Mouse (Mus musculus) heart, embryonic 16.5 days (tissue): ENCODE data around the gene B230217C12Rik. TPM values are rescaled to one million over a fixed set of nuclear protein-coding genes. Genes with fewer than 3 reads are reported as not detected.

Experiments
- ATAC-seq: fragments of 200-750 bp; cut with Nextera tagmentation; replicated peaks from 2 replicates; pipeline ENCODE4 v1.8.0; 2017; ENCODE audit warnings: moderate number of reproducible peaks; ENCODE audit not compliant: insufficient read depth, low FRiP score; ENCODE audit errors: extremely low read depth
- H3K27ac ChIP-seq: fragments of 300-500 bp; sonication (generic); 2 replicates; pipeline ENCODE4 v1.5.1; 2014; ENCODE audit warnings: mild to moderate bottlenecking, low read length, control low read depth, moderate library complexity
- H3K27me3 ChIP-seq: fragments of 300-500 bp; sonication (generic); 2 replicates; pipeline ENCODE4 v1.6.1; 2014; ENCODE audit warnings: low read length, mixed read lengths; ENCODE audit not compliant: control insufficient read depth, insufficient read depth
- H3K36me3 ChIP-seq: fragments of 300-500 bp; sonication (generic); 2 replicates; pipeline ENCODE4 v1.6.1; 2014; ENCODE audit not compliant: control insufficient read depth, insufficient read depth
- H3K4me1 ChIP-seq: fragments of 300-500 bp; sonication (generic); 2 replicates; pipeline ENCODE4 v1.6.1; 2014; ENCODE audit warnings: low read length, mixed read lengths; ENCODE audit not compliant: control insufficient read depth, insufficient read depth
- H3K4me2 ChIP-seq: fragments of 300-500 bp; sonication (generic); 2 replicates; pipeline ENCODE4 v1.6.1; 2014; ENCODE audit warnings: low read depth, mild to moderate bottlenecking, control low read depth, low read length
- H3K4me3 ChIP-seq: fragments of 300-500 bp; sonication (generic); 2 replicates; pipeline ENCODE4 v1.5.1; 2014; ENCODE audit warnings: mild to moderate bottlenecking, control low read depth, low read length
- H3K9ac ChIP-seq: fragments of 300-500 bp; sonication (generic); 2 replicates; pipeline ENCODE4 v1.6.1; 2014; ENCODE audit warnings: low read length, control low read depth
- H3K9me3 ChIP-seq: fragments of 300-500 bp; sonication (generic); replicated peaks from 2 replicates; pipeline ENCODE4 v1.6.1; 2016; ENCODE audit warnings: low read length; ENCODE audit not compliant: control insufficient read depth
- WGBS: fragments of 180-500 bp; shearing (Covaris S2); extraction: QIAGEN DNeasy Blood & Tissue Kit; methylation state at CpG from one replicate; pipeline ENCODE4 v1.1.7; 2014; 5-methylcytosine and 5-hydroxymethylcytosine counted together
- polyA plus RNA-seq: library from polyadenylated mRNA; unstranded; fragments of >200 nt; fragmentation: Nextera tagmentation; extraction: Ambion mirVana; gene quantifications from 2 replicates; pipeline ENCODE4 v1.2.1, GENCODE M21; 2015

B230217C12Rik gene
- polyA plus RNA-seq, 1 experiment from 2014 or later: 3.2 TPM

DNA sequence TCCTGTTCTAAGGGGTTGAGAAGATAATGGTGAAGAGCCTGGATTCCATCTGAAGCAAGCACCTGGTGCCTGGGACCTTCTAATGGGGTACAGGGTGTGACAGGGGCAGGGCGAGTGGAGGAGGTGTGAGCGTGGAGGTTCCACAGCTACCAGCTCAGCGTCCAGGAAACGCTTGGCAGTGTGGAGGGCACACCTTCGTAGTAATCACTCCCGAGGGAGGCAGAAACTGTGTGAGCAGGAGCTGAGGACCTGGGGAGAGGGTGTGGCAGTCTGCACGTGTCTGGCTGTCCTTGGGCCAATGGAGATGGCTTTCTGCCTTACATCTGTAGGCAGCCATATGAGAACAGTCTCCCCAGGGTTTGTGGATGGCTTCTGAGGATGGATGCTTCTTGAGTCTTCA is 27.5 kb upstream of the B230217C12Rik start:
- peaks cover 76% of the 10 kb centered on the region for H3K4me1 ChIP-seq
- WGBS: 37% methylated on average over 7 of the region's 7 CpGs
- H3K27ac ChIP-seq: no peak overlapping the region
- no peak for ATAC-seq
- H3K36me3 ChIP-seq: peaks cover 8% of the 10 kb centered on the region; the same call in 1 of the 2 replicates
- H3K4me2 ChIP-seq: no peak overlapping the region
- no peak overlapping the region for H3K4me3 ChIP-seq
- no peak overlapping the region for H3K9ac ChIP-seq
- no peaks in the 10 kb centered on the region for H3K27me3 ChIP-seq
- no peaks in the 10 kb centered on the region for H3K9me3 ChIP-seq

DNA sequence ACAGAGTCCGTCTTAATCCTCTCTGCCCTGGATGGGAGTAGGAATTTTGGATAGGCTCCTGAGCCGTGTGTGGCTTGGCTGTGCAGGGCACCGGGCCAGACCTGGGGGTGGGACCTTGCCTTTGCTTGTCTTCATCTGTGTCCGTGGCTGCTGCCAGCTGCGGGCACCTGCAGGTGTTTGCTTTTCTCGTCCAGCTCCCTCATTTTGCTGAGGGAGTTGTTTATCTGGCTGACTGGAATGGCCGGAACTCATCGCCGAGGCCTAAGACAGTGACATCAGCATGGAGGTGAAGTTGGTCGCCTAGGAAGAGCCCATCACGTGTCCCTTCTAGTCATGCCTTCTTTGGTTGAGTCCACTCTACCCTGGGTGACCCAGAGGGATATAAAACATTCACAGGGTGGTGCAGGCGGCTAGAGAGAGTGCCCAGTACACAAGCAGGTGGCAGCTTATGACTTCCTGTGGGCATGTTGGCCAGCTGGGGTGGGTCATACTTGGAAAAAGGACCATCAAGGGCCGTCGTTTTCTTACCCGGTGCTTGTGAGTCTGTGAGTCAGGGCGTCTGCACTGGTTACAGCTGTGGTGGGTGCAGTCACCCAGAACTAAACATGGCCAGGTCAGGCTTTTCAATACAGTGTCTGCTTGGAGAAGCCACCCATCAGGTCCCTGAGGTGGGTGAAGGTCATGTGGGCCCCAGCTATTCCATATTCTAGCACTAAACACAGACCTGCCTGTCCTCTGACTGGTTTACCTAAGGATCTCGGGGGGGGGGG is 26.6 kb upstream of the B230217C12Rik start:
- Histone ChIP-seq H3K4me1 (peaks cover 76% of the 10 kb centered on the region), H3K4me2 (no peak overlapping the region), H3K9ac (no peak overlapping the region), H3K9me3 (no peaks in the 10 kb centered on the region), H3K27me3 (no peaks in the 10 kb centered on the region), H3K27ac (no peak overlapping the region), H3K4me3 (no peak overlapping the region), H3K36me3 (0 out of 2 replicates have a peak, but pooled peaks cover 8% of the 10 kb centered on the region)
- WGBS: 72% methylated on average over 17 of the region's 17 CpGs
- no peak for ATAC-seq

DNA sequence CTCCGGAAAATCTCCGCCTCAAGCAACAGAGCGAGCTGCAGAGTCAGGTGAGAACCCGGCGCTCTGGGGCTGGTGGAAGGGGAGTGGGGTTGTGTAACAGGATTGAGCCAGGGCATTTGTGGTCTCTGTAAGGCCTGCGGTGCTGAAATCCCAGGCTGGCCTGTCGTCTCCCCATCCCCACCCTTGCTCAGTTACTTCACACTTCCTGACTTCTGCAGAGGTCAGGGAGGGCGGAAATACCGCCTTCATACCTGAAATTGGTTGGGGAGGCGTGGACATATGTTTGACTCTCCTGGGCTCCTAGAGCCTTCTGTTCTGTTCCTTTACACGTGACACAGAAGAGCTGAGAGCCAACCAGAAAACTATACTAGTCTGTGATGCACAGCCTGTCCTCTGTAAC is 24.8 kb upstream of the B230217C12Rik start:
- no peaks in the 10 kb centered on the region for H3K9me3 ChIP-seq
- H3K27ac ChIP-seq: peak overlapping the region; percentile 30
- no peak overlapping the region for H3K4me3 ChIP-seq
- WGBS: 72% methylated on average over 11 of the region's 11 CpGs
- no peak for ATAC-seq
- 0 out of 2 replicates have a peak, but pooled peaks cover 8% of the 10 kb centered on the region for H3K36me3 ChIP-seq
- peaks cover 72% of the 10 kb centered on the region for H3K4me1 ChIP-seq
- no peaks in the 10 kb centered on the region for H3K27me3 ChIP-seq
- H3K4me2 ChIP-seq: no peak overlapping the region
- H3K9ac ChIP-seq: peak overlapping the region; percentile 32; the same call in 1 of the 2 replicates

DNA sequence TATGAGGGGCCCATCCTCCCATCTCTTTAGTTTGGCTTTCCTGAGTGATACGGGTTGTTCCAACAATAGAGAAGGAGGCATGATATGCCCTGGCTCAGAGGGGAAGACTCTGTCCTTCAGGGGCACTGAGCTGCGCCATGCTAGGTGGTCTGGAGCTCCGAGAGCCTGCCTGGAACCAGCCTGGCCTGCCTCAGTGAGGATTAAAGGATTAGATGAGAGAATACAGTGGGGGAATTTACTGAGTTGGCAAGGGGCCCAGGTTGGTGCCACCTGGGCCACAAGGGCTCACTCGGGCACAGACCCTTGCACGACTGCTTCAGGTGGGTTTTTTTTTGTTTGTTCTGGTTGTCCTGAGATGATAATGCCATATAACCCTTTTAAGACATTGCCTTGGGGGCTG is 24.4 kb upstream of the B230217C12Rik start:
- no peak overlapping the region for H3K9ac ChIP-seq
- no peak overlapping the region for H3K4me2 ChIP-seq
- H3K4me3 ChIP-seq: no peak overlapping the region
- H3K4me1 ChIP-seq: peaks cover 74% of the 10 kb centered on the region
- no peaks in the 10 kb centered on the region for H3K9me3 ChIP-seq
- 72% methylated on average over 5 of the region's 5 CpGs for WGBS
- no peak for ATAC-seq
- 0 out of 2 replicates have a peak, but pooled peaks cover 8% of the 10 kb centered on the region for H3K36me3 ChIP-seq
- H3K27me3 ChIP-seq: no peaks in the 10 kb centered on the region
- peak overlapping the region; percentile 30 for H3K27ac ChIP-seq

- H3K9ac ChIP-seq: peak overlapping the region; percentile 55; the same call in 1 of the 2 replicates
- ATAC-seq: no peak
- no peaks in the 10 kb centered on the region for H3K27me3 ChIP-seq
- H3K4me3 ChIP-seq: no peak overlapping the region
- peaks cover 73% of the 10 kb centered on the region for H3K4me1 ChIP-seq
- H3K36me3 ChIP-seq: 0 out of 2 replicates have a peak, but pooled peaks cover 8% of the 10 kb centered on the region
- WGBS: 45% methylated on average over 9 of the region's 9 CpGs
- peak overlapping the region; percentile 23; the same call in 1 of the 2 replicates for H3K4me2 ChIP-seq
- no peaks in the 10 kb centered on the region for H3K9me3 ChIP-seq
- H3K27ac ChIP-seq: peak overlapping the region; percentile 76
These were observed 23.7 kb upstream of the B230217C12Rik start for GRCm38 (mm10) chr11:97816916-97817315.

DNA sequence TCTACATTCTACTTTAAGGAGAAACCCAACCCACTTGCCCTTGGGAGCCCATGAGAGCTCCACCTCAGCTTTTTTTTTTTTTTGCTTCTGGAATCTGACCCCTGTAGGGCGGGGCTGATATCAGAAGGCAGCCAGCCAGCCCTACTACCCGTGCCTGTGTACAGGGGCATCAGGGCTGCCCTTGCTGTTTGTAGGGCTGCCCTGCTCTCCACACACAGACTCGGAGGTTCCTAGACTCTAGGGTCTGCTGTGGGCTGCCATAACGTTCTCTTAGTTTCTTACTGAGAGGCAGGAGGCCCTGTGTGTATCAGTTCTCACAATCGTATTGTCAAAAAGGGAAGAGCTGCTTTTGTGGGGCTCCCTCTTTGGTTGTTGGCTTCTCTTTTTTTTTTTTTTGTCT is 23.2 kb upstream of the B230217C12Rik start:
- H3K4me2 ChIP-seq: no peak overlapping the region; the same call in 1 of the 2 replicates
- no peak overlapping the region for H3K4me3 ChIP-seq
- H3K27ac ChIP-seq: peak overlapping the region; percentile 76
- peak overlapping the region; percentile 55; the same call in 1 of the 2 replicates for H3K9ac ChIP-seq
- H3K4me1 ChIP-seq: peaks cover 68% of the 10 kb centered on the region
- peak; percentile 53; the same call in 1 of the 2 replicates for ATAC-seq
- 20% methylated on average over 5 of the region's 5 CpGs for WGBS
- no peaks in the 10 kb centered on the region for H3K27me3 ChIP-seq
- no peaks in the 10 kb centered on the region for H3K9me3 ChIP-seq
- 0 out of 2 replicates have a peak, but pooled peaks cover 8% of the 10 kb centered on the region for H3K36me3 ChIP-seq

DNA sequence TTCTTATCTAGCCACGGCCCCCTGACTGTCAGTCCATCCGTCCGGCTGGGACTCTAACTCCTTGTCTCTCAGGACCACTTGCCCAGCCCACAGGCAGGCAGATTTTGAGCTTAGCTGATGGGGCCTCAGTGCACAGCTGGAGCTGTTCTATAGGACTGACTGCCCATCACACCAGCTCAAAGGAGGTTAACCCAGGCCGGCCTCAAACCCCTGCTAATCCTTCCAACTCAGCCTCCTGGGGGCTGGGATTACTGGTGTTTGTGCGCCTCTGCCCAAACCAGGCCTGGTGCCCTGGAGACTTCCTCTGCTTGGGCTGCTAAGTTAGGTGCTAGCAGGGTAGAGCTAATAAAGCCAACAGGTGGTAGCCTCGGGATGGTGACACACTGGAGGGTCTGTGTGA is 22.6 kb upstream of the B230217C12Rik start:
- H3K36me3 ChIP-seq: 0 out of 2 replicates have a peak, but pooled peaks cover 8% of the 10 kb centered on the region
- no peak overlapping the region for H3K4me2 ChIP-seq
- no peak overlapping the region for H3K4me3 ChIP-seq
- ATAC-seq: no peak
- H3K4me1 ChIP-seq: peaks cover 62% of the 10 kb centered on the region
- whole genome bisulfite sequencing: 66% methylated on average over 6 of the region's 6 CpGs
- H3K9ac ChIP-seq: no peak overlapping the region
- no peaks in the 10 kb centered on the region for H3K9me3 ChIP-seq
- peak overlapping the region; percentile 6 for H3K27ac ChIP-seq
- no peaks in the 10 kb centered on the region for H3K27me3 ChIP-seq

DNA sequence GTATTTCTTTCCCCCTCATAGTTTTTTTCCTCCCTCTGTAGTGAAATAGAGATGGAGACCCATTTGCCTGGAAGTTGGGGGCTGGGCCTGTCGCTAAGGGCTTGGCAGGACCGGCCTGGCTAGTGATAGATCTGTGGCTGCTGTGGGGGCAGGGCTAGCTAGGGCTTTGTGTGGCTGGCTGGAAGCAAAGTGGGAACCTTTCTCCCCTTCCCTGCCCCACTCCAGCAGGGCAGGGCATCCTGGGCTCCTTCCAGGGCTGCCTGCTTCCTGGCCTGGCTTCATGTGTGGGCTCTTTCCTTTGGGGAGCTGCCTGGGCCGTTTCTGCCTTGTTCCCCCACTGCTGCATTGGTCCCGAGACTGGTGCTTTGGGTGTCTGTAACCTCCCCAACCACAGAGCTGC is 22.0 kb upstream of the B230217C12Rik start:
- no peak for ATAC-seq
- Histone ChIP-seq H3K9ac (peak overlapping the region; percentile 46), H3K4me2 (no peak overlapping the region)

GRCm38 (mm10) chr11:97819102-97819501 is 21.5 kb upstream of the B230217C12Rik start:
- 49% methylated on average over 4 of the region's 4 CpGs for WGBS
- H3K4me3 ChIP-seq: no peak overlapping the region
- no peak overlapping the region for H3K4me2 ChIP-seq
- H3K27ac ChIP-seq: peak overlapping the region; percentile 73
- H3K4me1 ChIP-seq: peaks cover 56% of the 10 kb centered on the region
- peak overlapping the region; percentile 46 for H3K9ac ChIP-seq
- peaks cover 10% of the 10 kb centered on the region; the same call in 1 of the 2 replicates for H3K36me3 ChIP-seq
- H3K27me3 ChIP-seq: no peaks in the 10 kb centered on the region
- no peaks in the 10 kb centered on the region for H3K9me3 ChIP-seq
- no peak for ATAC-seq

More for the DNA sequence above, 22.0 kb upstream of the B230217C12Rik start:
- Histone ChIP-seq H3K36me3 (0 out of 2 replicates have a peak, but pooled peaks cover 8% of the 10 kb centered on the region), H3K27ac (peak overlapping the region; percentile 73), H3K4me3 (no peak overlapping the region), H3K4me1 (peaks cover 57% of the 10 kb centered on the region), H3K9me3 (no peaks in the 10 kb centered on the region), H3K27me3 (no peaks in the 10 kb centered on the region)
- WGBS: 11% methylated on average over 4 of the region's 4 CpGs
